Mouse (Mus musculus) kidney, embryonic 15.5 days (tissue): ENCODE measurements around the gene Gm7247. TPM values are rescaled to one million over a fixed set of nuclear protein-coding genes. Genes with fewer than 3 reads are reported as not detected.
"Not testable (repeated sequence)": the region's sequence is repeated elsewhere in the genome, so short reads cannot be mapped to it uniquely, and the experiment has no call there.

Experiments used
- ATAC-seq: fragments of 200-750 bp; cut with Nextera tagmentation; replicated peaks from 2 replicates; pipeline ENCODE4 v1.8.0; 2017; ENCODE audit warnings: moderate TSS enrichment; ENCODE audit not compliant: low FRiP score
- H3K27ac ChIP-seq: fragments of 300-500 bp; sonication (generic); 2 replicates; pipeline ENCODE4 v1.5.1; 2015; ENCODE audit warnings: mild to moderate bottlenecking, inconsistent platforms
- H3K27me3 ChIP-seq: fragments of 300-500 bp; sonication (generic); 2 replicates; pipeline ENCODE4 v1.6.1; 2015; ENCODE audit warnings: inconsistent platforms
- H3K36me3 ChIP-seq: fragments of 300-500 bp; sonication (generic); 2 replicates; pipeline ENCODE4 v1.6.1; 2015; ENCODE audit warnings: inconsistent platforms
- H3K4me1 ChIP-seq: fragments of 300-500 bp; sonication (generic); 2 replicates; pipeline ENCODE4 v1.6.1; 2015; ENCODE audit warnings: inconsistent platforms
- H3K4me2 ChIP-seq: fragments of 300-500 bp; sonication (generic); 2 replicates; pipeline ENCODE4 v1.6.1; 2015; ENCODE audit warnings: moderate library complexity, mild to moderate bottlenecking, inconsistent platforms
- H3K4me3 ChIP-seq: fragments of 300-500 bp; sonication (generic); replicated peaks from 2 replicates; pipeline ENCODE4 v1.5.1; 2015; ENCODE audit warnings: mild to moderate bottlenecking, inconsistent platforms
- H3K9ac ChIP-seq: fragments of 300-500 bp; sonication (generic); 2 replicates; pipeline ENCODE4 v1.6.1; 2015; ENCODE audit warnings: mild to moderate bottlenecking, inconsistent platforms
- H3K9me3 ChIP-seq: fragments of 300-500 bp; sonication (generic); replicated peaks from 2 replicates; pipeline ENCODE4 v1.6.1; 2016; ENCODE audit warnings: inconsistent platforms
- WGBS: fragments of 180-500 bp; shearing (Covaris S2); methylation state at CpG from one replicate; pipeline ENCODE4 v1.1.7; 2015; ENCODE audit warnings: mixed read lengths; 5-methylcytosine and 5-hydroxymethylcytosine counted together
- polyA plus RNA-seq: library from polyadenylated mRNA; unstranded; fragments of >200 nt; fragmentation: Nextera tagmentation; extraction: Ambion mirVana; gene quantifications from 2 replicates; pipeline ENCODE4 v1.2.1, GENCODE M21; 2015

The Gm7247 gene
- not detected in 2 replicates for polyA plus RNA-seq

GRCm38 (mm10) chr14:51361456-51361855 lies at the start of gene Gm7247:
TSS of gene Gm7247 (plus strand) at chr14:51361756.
- WGBS = 90% methylated on average over 1 of the region's 1 CpGs

GRCm38 (mm10) chr14:51324001-51324400 lies 37.6 kb upstream of the Gm7247 start:
- WGBS = 57% methylated on average over 1 of the region's 1 CpGs
- Histone ChIP-seq H3K27me3 (no peaks in the 10 kb centered on the region), H3K4me3 (no peak overlapping the region), H3K4me1 (no peaks in the 10 kb centered on the region), H3K9ac (no peak overlapping the region), H3K36me3 (no peaks in the 10 kb centered on the region), H3K4me2 (no peak overlapping the region), H3K27ac (no peak overlapping the region), H3K9me3 (0 out of 2 replicates have a peak, but pooled peaks cover 4% of the 10 kb centered on the region)
- ATAC-seq = no peak

More at GRCm38 (mm10) chr14:51361456-51361855, at the start of gene Gm7247:
- Histone ChIP-seq H3K27ac (no peak within 1 kb of the TSS), H3K9ac (no peak within 1 kb of the TSS), H3K36me3 (no peaks in the 10 kb centered on the region), H3K4me3 (no peak within 1 kb of the TSS), H3K4me2 (no peak within 1 kb of the TSS), H3K4me1 (peaks cover 5% of the 10 kb centered on the region; the same call in 1 of the 2 replicates), H3K27me3 (peaks cover 10% of the 10 kb centered on the region; the same call in 1 of the 2 replicates), H3K9me3 (no peaks in the 10 kb centered on the region)
- no peak for ATAC-seq

DNA sequence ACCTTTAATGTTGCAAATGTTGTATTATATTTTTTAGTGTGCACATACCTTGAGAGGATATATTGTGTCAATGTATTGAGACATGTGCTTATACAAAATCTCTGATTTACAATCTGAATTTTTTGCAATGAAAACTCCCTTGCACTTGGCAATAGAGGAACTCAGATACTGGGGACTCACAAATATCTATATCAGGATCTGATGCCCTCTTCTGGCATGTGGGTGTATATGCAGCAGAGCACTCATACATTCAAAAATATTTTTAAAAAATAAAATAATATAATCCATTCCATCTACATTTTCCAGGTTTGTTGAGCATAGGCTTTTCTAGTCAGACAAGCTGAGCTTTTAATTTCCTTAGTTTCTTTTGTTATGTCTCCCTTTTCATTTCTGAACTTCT lies 15.5 kb upstream of the Gm7247 start:
- no peaks in the 10 kb centered on the region for H3K36me3 ChIP-seq

GRCm38 (mm10) chr14:51358111-51358982 lies 3.2 kb upstream of the Gm7247 start:
- peak; percentile 79 for ATAC-seq
- Histone ChIP-seq H3K4me1 (peaks cover 5% of the 10 kb centered on the region; the same call in 1 of the 2 replicates), H3K4me3 (peak overlapping the region; percentile 52), H3K27me3 (peaks cover 10% of the 10 kb centered on the region; the same call in 1 of the 2 replicates), H3K27ac (no peak overlapping the region), H3K36me3 (no peaks in the 10 kb centered on the region), H3K4me2 (peak overlapping the region; percentile 90), H3K9ac (peak overlapping the region; percentile 47), H3K9me3 (no peaks in the 10 kb centered on the region)
- 6% methylated on average over 63 of the region's 75 CpGs for WGBS

More for the DNA sequence above, 15.5 kb upstream of the Gm7247 start:
- no peak for ATAC-seq
- Histone ChIP-seq H3K9me3 (no peaks in the 10 kb centered on the region), H3K27ac (no peak overlapping the region), H3K9ac (no peak overlapping the region), H3K27me3 (no peaks in the 10 kb centered on the region), H3K4me3 (no peak overlapping the region), H3K4me1 (no peaks in the 10 kb centered on the region), H3K4me2 (no peak overlapping the region)

- Histone ChIP-seq H3K27me3 (no peaks in the 10 kb centered on the region), H3K27ac (no peak overlapping the region), H3K4me3 (no peak overlapping the region), H3K9ac (no peak overlapping the region), H3K9me3 (0 out of 2 replicates have a peak, but pooled peaks cover 8% of the 10 kb centered on the region), H3K4me1 (no peaks in the 10 kb centered on the region), H3K4me2 (no peak overlapping the region), H3K36me3 (no peaks in the 10 kb centered on the region)
- ATAC-seq = no peak
- WGBS = 95% methylated on average over 20 of the region's 20 CpGs
Observed at GRCm38 (mm10) chr14:51382805-51383204, 21.2 kb downstream of the Gm7247 start.

DNA sequence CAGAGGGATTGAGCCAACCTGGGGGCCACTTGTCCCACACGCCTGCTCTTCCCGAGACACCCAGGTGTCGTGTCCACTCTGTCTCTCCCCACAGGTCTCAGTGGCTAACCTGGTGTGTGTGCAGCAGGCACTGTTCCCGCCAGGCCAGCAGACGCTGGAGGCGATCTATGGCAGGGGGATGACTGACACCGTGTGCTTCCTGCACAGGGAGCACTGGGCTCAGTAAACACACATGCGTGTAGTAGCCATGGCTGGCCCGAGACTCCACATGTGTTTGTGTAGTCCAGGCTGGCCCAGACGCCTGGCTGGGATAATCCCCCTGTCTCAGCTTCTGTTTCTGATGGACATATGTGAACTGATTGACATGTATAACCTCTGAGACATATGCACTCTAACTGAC lies 22.8 kb downstream of the Gm7247 start:
- no peak overlapping the region for H3K4me2 ChIP-seq
- no peak overlapping the region for H3K27ac ChIP-seq
- no peaks in the 10 kb centered on the region for H3K27me3 ChIP-seq
- no peak overlapping the region for H3K4me3 ChIP-seq
- 0 out of 2 replicates have a peak, but pooled peaks have one; percentile 22 for ATAC-seq
- H3K9me3 ChIP-seq = 0 out of 2 replicates have a peak, but pooled peaks cover 8% of the 10 kb centered on the region
- H3K9ac ChIP-seq = no peak overlapping the region
- 97% methylated on average over 10 of the region's 10 CpGs for WGBS
- no peaks in the 10 kb centered on the region for H3K36me3 ChIP-seq
- H3K4me1 ChIP-seq = no peaks in the 10 kb centered on the region

DNA sequence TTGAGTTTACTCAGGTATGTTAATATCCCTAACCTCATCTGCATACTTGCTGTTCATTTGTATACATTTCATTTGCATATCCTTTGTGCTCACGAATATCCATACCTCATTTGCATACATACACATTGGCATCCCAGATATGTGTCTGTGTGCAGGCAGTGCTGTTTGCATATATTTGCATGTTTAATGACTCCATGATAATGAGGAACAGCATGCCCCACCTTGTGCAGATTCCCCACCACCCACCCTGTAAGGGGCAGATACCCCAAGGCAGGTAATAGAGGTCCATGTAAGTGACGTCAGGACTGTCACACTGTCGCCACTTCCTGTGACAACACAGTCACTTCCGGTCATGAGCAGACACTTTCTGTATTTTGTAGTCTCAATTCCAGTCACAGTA lies 24.2 kb downstream of the Gm7247 start:
- H3K27ac ChIP-seq = no peak overlapping the region
- ATAC-seq = no peak
- 0 out of 2 replicates have a peak, but pooled peaks cover 8% of the 10 kb centered on the region for H3K9me3 ChIP-seq
- no peaks in the 10 kb centered on the region for H3K27me3 ChIP-seq
- H3K36me3 ChIP-seq = no peaks in the 10 kb centered on the region
- no peak overlapping the region for H3K4me3 ChIP-seq
- no peaks in the 10 kb centered on the region for H3K4me1 ChIP-seq
- H3K4me2 ChIP-seq = no peak overlapping the region
- H3K9ac ChIP-seq = no peak overlapping the region
- 87% methylated on average over 4 of the region's 4 CpGs for WGBS

DNA sequence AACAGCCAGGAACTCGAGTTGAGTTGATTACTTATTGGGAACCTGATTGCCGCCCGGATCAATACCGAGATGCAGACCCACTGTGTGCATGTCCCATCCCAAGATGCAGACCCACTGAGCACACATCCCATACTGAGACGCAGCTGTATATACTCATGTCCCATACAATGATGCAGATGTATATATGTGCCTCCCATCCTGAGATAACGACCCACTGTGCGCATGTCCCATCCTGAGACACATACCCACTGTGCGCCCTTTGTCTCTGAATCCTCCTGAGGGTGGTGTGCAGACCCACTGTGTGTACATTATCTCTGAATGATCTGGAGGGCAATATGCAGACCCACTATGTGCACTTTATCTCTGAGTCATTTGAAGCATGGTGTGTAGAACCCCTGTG lies 26.2 kb downstream of the Gm7247 start:
- H3K4me3 ChIP-seq = no peak overlapping the region
- H3K9ac ChIP-seq = no peak overlapping the region
- no peaks in the 10 kb centered on the region for H3K27me3 ChIP-seq
- H3K4me2 ChIP-seq = no peak overlapping the region
- H3K4me1 ChIP-seq = no peaks in the 10 kb centered on the region
- H3K9me3 ChIP-seq = 0 out of 2 replicates have a peak, but pooled peaks cover 8% of the 10 kb centered on the region
- H3K36me3 ChIP-seq = no peaks in the 10 kb centered on the region
- no peak for ATAC-seq
- no peak overlapping the region for H3K27ac ChIP-seq
- 97% methylated on average over 8 of the region's 8 CpGs for WGBS

DNA sequence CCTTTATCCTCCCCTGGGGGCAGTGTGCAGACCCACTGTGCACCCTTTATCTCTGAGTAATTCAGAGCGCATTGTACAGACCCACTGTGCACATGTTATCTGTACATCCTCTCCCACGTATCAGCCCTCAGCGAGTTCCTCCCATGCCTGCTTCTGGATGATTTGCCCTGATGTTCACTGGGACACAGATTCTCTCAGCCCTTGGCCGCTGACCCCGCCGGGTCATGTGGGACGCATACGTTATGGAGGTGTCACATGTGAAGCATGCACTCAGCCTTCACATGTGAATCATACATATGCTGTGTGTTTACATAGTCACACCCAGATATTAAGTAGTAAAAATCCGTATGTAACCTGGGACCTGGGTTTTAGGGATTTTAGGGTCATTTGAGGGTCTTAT lies 26.7 kb downstream of the Gm7247 start:
- Histone ChIP-seq H3K4me3 (no peak overlapping the region), H3K27ac (no peak overlapping the region), H3K4me1 (no peaks in the 10 kb centered on the region), H3K36me3 (no peaks in the 10 kb centered on the region), H3K27me3 (no peaks in the 10 kb centered on the region), H3K9ac (no peak overlapping the region), H3K9me3 (0 out of 2 replicates have a peak, but pooled peaks cover 3% of the 10 kb centered on the region), H3K4me2 (no peak overlapping the region)
- peak; percentile 22; the same call in 1 of the 2 replicates for ATAC-seq
- 94% methylated on average over 9 of the region's 9 CpGs for WGBS

- no peak within 1 kb of the TSS for H3K27ac ChIP-seq
- no peaks in the 10 kb centered on the region for H3K4me1 ChIP-seq
- WGBS = 78% methylated on average over 1 of the region's 1 CpGs
- no peak within 1 kb of the TSS for H3K4me2 ChIP-seq
- no peaks in the 10 kb centered on the region for H3K27me3 ChIP-seq
- H3K4me3 ChIP-seq = no peak within 1 kb of the TSS
- no peaks in the 10 kb centered on the region for H3K36me3 ChIP-seq
- no peak for ATAC-seq
- H3K9ac ChIP-seq = no peak within 1 kb of the TSS
- H3K9me3 ChIP-seq = no peaks in the 10 kb centered on the region
Observed at GRCm38 (mm10) chr14:51410520-51410919, 49.0 kb downstream of the Gm7247 start, which contains the start of gene Vmn2r88. TSS of gene Vmn2r88 (plus strand) at chr14:51410820.

DNA sequence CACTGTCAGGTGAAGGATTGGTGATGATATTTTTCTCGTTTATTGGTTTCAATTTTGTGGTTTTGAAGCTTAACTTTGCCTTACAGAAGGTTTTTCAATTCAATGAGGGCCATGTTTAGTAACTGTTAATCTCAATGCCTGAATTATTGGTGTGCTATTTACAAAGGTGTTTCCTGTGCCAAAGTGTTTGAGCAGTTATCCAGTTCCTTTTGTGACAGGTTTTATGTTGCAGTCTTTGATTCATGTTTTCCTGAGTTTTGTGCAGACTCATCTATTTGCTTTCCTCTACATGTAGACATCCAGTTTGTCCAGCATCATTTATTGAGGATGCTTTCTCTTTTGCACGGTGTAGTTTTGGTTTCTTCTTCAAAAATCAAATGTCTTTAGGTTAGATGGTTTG lies 62.3 kb downstream of the Gm7247 start:
- 52% methylated on average over 2 of the region's 2 CpGs for WGBS

GRCm38 (mm10) chr14:51430138-51430537 lies 68.6 kb downstream of the Gm7247 start:
- H3K27me3 ChIP-seq, ATAC-seq, H3K4me3 ChIP-seq, H3K36me3 ChIP-seq, H3K9me3 ChIP-seq, H3K27ac ChIP-seq, H3K4me2 ChIP-seq, H3K9ac ChIP-seq, H3K4me1 ChIP-seq: not testable (repeated sequence)

More for the DNA sequence above, 62.3 kb downstream of the Gm7247 start:
- no peak overlapping the region for H3K9ac ChIP-seq
- no peak overlapping the region for H3K4me3 ChIP-seq
- H3K4me2 ChIP-seq = no peak overlapping the region
- no peak overlapping the region for H3K27ac ChIP-seq
- H3K4me1 ChIP-seq = no peaks in the 10 kb centered on the region
- no peaks in the 10 kb centered on the region for H3K9me3 ChIP-seq
- no peaks in the 10 kb centered on the region for H3K27me3 ChIP-seq
- no peak for ATAC-seq
- H3K36me3 ChIP-seq = no peaks in the 10 kb centered on the region
